Mouse (Mus musculus) right cerebral cortex, postnatal 36 days (tissue): Measurements from ENCODE around the gene Rcc2.

ENCODE experiments used
- DNase-seq, 2 experiments: peaks; one replicate each; pipeline ENCODE4 v3.0.0; 2022; ENCODE audit warnings: low spot score in 2 of 2, mixed read lengths in 1 of 2

Rcc2 gene

DNA sequence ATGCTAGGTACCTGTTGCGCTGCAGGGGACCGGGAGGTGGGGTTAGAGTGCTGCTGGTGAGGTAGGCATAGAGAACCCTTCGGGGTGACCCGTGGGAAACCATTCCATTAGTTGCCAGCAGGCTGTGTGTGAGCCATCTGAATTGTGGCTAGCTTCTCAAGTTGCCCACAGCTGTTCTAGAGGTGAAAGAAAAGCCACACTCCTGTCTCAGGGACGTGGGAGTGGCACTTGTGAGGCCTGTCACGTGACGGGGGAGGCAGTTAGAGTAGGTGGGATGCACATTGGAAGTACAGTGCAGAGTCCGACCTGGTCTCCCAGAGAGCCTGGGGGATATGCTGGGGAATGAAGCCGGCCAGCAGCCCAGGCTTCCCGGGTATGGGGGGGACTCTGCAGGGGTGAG is 9.3 kb downstream of the Rcc2 start:
- no peak for DNase-seq

DNA sequence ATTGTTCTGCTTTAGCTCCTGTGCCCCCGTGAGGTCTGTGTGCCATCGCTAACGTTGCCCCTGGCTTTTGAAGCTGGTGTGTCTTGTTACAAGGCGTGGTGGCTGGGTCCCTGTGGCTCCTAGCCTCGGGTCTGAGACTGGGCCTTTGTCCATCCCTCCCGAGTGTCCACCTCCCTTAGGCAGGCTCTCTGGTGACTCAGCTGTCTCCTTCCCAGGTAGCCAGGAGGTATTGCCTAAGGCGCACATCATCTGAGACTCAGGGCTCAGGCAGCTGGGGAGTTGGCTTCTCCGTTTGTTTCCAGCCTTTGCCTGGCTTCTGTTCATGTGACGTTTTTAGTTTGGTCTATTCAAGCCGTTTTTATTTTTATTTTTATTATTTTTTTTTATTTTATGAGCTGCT is 10.4 kb downstream of the Rcc2 start:
- DNase-seq, result no peak

DNA sequence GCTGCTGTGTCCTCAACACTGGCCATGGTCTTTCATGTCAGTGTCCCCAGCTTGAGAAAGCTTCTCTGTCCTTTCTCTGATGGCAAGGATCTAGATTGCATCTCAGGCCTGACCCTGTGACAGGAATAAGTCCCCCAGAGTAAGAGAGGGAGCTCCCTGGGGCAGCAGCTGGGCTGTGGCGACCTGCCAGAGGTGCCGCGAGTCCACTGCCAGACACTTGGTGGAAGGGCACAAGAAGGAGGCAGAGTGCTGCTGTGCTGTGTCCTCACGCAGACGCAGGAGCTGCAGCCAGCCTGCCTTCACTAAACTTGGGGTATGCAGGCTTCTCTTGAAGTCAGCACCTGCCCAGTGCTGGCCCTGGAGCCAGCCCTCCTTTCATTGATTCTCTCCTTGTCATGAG is 11.0 kb downstream of the Rcc2 start:
- DNase-seq, result no peak

DNA sequence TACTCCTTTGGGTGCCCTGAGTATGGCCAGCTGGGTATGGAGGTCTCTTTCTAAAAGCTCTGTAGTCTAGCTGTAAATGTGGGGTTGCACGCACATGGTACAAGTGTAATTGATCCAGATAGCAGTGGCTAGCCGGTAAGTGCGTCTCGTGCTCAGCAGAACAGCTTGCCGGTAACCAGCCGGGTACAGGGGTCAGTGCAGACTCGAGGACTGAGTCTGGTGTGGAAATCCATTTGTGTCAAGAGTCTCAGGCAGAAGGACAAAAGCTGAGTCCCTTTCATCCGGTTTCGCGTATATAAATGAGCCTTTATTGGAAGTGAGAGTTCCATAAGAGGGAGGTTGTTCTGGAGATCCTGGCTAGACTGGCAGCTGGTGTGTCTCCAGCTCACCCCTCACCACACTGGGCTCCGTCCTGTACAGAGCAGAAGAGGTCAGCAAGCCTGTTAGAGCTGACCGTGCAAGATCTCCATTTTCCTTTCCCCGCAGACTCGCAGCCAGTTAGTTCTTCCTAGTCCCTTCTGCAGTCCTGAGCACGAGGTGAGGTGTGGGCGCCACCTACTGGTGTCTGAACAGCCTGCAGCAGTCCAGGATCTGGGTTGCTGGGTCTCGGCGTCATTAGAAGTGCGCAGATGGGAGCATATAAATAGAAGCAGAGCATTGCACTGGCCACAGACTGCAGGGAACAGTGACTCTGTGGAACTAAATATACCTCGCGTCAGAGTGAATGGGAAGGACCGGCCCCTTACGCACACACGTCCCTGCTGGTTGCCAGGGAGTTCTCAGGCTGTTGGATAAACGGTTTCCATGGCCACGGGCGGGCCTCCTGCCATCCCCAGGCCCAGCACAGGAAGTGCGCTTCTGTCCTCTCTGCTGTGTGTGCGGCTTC is 13.4 kb downstream of the Rcc2 start:
- DNase-seq, result peak; percentile 97 to 98

DNA sequence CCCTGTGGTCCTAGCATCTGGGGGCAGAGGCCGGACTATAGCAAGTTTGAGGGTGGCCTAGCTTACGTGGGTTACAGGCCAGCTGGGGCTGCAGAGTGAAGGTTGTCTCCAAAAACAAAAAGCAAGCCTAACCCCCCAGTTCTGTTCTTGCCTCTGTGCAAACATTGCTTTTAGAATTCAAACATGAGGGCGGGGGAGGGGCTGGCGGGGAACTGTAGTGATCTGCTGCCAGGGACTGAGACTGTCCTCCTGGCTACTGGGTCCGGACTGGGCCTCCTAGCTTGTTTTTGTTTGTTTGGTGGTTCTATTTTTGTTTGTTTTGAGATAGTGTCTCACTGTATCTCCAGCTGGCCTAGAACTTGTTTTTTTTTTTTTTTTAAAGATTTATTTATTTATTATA is 14.2 kb downstream of the Rcc2 start:
- DNase-seq, result no peak

DNA sequence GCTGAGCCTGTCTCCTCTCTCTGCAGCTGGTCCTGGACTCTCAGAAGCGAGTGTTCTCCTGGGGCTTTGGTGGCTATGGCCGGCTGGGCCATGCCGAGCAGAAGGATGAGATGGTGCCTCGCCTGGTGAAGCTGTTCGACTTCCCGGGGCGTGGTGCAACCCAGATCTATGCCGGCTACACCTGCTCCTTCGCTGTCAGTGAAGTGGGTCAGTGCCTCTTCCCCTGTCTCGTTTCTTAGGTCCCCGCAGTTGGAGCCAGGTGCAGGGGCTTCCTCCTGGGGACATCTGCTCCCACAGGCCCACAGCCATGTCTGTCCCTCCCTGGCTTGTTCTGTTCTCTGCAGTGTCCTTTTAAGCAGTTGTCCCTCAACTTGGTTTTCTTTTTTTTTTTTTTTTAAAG is 16.7 kb downstream of the Rcc2 start:
- DNase-seq, result no peak

DNA sequence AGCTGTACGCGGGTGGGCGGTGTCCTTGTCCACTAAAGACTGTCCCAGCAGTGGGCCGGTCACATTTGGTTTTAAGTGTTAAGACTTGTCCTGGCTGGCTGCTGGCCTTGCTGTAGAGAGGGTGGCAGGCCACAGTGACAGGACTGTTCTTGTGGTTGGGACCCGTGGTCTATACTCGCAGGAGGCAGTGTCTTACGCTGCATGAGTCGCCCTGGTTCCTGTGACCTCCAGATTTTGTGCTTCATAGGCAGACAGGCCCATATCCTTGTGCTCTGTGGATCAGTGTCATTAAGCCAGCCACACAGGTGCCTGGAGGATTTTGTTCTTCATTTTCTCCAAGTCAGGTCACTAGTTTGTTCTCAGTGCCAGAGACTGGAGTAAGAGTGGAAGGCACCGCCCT is 18.1 kb downstream of the Rcc2 start:
- no peak for DNase-seq

DNA sequence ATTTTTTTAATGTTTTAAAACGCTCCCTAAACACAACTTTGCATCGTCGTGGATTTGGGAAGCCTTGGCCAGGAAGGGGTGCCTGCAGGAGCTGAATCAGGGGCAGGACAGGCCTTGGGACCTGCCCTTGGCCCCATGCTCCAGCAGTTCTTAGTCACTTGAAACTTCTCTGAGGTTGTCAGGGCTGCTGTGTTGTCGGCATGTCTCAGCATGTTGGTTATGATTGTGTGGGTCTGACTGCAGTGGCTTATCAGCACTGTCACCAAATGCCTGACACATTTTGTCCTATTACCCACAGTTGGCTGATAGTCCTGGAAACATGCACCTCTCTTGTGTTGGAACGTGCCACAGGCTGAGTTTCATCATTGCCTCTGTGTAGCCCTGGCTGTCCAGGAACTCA is 19.8 kb downstream of the Rcc2 start:
- no peak for DNase-seq

DNA sequence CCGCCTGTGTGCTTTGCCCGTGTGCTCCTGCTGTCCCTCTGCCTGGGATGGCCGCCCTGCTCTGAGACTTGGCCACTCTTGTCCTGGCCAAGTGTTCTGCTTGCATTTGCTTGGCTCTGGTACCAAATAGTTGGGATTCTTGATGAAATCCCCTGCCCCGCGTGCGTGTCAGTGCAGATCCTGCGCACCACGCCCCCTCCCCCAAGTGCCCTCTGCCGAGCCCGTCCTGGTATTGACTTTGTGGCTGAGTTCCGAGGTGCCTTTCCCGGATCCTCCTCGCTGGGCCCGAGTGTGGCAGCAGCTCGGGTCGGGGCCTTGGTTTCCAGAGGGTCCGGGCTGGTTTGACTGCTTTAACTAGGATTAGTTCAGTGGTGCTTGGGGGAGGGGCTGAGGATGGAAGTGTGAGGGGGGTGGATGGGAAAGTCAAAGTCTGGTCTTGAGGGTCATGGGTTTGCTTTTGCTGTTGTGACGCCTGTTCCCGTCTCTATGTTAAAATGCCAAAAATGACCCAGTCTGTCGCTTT is 21.7 kb downstream of the Rcc2 start:
- no peak for DNase-seq

DNA sequence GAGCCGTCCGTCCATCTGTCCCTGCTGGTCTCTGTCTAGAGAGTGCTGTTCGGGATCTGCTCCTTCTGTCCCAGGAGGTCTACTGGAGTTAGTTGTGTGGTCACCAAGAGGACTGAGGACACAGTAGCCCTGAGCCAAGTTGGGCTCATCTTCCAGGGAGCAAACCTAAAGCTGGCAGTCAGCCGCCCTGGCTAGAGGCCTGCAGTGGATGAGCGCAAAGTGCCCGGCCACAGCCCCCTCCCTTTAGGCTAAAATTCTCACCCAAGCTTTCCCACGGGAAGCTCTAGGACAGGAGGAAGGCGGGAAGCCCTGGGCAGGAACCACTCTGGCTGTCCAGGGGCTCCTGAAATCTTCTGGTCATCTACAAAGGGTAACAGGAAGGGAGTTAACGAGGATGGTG is 22.4 kb downstream of the Rcc2 start:
- no peak for DNase-seq

DNA sequence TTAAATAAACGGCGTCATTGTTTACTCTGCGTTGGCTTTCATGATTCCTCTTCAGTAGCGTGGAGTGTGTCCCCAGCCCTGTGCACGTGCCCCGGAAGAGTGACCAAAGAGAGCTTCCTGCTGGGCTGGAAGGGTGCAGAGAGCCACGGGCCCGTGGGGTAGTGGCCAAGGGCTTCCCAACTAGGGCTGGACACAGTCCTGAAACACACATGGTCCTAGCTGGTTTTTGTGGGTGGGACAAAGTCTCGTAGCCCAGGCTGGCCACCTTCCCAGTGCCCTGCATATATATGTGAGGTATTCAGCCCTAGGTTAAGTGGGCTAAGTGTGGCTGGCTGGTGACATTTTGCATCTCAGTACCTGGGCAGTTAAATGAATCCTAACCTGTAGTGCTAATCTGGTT is 22.9 kb downstream of the Rcc2 start:
- no peak for DNase-seq

DNA sequence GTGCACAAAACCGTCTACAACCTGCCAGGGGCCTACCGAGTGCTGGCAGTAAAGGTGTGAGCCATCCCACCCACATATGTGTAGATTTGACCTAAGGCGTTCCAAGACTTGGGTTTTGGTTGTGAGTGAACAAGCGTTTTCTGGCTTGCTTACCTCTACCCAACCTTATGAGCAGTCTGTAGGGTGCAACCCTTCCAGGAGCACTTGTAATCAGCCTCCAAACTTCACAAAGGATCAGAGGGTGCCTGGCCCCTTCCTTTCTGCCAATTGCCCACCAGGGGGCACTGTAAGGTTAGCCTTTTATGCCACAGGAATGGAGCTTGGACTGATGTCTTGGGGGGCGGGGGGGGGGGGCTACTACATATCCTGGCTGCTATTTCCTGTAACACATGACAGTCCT is 23.5 kb downstream of the Rcc2 start:
- no peak for DNase-seq

DNA sequence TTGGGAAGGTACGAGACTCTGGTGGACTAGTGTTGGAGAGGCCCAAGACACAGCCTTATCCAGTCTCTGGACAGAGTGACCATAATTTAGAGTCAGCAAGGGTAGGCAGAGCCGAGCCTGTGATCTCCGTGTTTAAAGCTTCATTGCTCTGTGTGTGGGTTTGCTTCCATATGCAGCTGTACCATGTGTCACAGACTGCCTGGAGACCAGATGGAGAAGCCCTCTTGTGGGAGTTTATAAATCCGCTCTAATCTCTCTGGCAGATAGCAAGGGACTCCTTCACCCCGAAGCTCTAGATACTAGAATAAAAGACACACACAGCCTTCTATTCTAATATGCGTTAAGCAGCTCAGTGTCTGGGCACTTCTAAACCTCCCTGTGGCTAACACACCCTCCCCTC is 24.4 kb downstream of the Rcc2 start:
- peak in 1 of 2 experiments; percentile 29 for DNase-seq

DNA sequence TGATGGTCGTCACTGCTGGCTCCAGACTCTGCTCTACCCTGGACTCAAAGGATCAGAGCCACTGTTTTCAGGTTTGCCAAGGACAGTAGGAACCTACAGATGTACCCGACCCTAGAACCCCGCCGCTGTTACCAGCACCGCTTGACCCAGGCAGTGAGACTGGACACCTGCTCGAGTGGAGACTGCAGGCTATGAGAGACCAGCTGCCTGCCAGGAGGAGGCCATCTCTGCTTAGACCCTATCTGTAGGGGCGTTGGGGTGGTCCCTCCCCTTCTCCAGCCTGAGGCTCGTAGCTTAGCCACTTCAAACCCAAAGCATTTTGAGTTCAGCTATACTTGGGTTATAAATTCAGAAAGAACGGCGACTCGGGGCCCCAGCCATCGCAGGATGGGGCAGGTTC is 26.6 kb downstream of the Rcc2 start:
- no peak for DNase-seq

DNA sequence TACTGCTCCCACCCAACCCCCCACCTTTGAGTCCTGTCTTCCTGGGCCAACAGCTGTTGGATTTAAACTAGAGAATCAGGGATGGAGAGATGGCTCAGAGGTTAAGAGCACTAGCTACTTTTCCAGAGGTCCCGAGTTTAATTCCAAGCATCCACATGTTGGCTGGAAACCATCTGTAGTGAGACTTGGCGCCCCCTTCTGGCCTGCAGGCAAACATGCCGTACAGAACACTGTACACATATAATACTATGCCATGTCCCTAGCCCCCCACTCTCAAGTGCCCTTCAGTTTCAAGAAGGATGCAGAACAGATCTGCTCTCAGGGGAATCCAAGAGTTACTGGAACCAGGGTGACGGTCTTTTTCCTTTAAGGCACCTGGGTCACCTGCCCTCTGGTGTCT is 31.3 kb downstream of the Rcc2 start:
- DNase-seq, result no peak

DNA sequence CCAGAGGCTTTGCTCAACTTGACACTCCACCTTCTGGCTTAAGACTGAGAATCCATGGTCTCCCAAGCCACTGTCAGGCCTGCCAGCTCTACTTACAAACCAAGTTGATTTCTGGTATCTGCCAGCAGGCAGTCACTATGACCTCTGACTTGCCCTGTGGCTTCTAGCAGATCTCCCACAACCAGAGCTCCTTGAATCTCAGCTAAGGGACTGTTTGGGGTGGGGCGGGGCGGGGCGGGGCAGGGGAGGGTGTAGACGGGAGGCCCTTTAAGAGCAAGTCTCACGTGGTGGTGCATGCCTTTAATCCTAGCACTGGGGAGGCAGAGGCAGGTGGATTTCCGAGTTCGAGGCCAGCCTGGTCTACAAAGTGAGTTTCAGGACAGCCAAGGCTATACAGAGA is 32.5 kb downstream of the Rcc2 start:
- DNase-seq, result no peak

DNA sequence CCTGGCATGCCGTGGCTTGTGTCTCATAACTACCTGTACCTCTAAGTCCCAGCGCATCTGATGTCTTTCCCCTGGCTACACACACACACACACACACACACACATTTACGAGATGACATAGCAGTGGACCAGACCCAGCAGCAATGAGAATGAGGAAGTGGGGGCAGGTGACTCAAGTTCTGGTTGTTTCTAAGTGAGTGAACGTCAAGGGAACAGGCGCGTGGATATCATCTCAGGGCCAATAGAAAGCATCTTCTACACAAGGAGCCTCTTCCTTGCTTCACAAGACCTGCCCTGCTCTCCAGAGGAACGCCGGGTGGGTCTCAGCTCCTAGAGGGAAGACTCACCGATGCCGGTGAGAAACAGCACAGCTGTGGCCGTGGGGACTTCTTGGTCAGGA is 40.3 kb downstream of the Rcc2 start:
- DNase-seq, result no peak

DNA sequence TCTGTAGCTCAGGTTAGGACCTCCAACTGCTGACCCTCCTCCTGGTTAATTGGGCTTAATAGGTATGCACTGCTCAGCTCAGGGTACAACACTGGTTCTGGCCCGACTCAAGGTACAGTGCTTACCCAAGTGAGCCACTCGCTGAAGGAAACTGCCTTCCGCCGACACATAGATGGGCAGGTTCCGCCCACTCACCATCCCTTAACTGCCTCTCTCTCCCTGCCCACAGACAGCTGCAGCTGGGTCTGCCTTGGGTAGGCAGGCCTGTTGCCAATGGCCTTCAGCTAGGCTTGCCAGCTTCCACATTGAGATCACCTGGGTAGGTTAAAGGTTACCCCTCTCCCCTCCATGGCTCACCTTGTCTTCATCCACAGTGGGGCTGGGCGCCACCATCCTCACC is 41.1 kb downstream of the Rcc2 start:
- DNase-seq, result peak; percentile 16 to 34

DNA sequence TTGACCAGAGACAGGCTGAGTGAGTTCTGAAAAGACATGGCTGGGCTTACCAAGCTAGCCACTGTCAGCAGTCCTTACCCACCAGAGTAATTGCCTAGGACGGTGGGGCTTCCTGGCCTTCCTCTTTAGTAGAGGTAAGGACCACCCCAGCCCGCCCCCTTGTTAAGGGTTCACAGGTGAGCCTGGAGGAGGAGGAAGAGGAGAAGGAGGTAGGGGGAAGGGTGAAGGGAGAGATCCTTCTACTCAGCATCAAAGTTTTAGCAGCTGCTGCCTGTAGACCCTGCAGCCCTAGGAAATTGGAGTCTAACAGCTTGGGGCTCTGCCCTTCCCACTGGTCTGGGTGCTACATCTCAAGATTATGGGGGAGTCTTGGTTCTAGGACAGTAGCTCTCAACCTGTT is 42.2 kb downstream of the Rcc2 start, which contains the start of gene Padi6:
Gene Padi6, minus strand, starts transcription at position 101 of the 400 bp plus-strand sequence.
- no peak for DNase-seq

DNA sequence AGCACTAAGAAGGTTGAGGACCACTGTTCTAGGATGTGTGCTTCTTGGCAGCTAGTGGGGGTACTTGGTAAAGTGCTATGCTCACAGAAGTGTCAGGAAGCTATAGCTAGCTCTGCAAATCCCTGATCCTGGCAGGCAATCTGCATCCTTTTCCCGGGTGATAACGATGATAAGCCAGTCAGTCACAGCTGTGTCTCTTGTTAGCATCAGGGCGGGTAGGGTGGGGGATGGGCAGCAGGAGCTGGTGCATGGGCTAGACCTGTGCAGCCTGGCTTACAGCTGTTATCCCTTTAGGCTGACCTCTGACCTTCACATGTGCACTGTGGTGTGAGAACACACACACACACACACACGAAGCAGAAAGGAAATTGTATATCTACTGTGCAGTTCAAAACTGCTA is 42.7 kb downstream of the Rcc2 start:
- DNase-seq, result no peak

DNA sequence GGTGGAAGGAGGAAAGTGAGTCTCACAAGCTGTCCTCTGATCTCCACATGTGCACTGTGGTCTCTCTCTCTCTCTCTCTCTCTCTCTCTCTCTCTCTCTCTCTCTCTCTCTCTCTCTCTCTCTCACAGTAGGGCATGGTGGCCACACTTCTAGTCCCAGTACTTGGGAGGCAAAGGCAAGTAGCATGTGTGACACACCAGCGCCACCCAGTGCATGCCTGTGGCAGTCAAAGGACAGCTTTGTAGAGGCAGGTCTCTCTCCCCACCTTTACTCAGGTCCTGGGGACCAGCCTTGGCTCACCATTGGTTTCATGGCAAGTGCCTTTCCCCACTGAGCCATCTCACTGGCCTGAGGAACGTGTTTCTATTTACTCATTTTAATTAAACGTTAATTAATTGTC is 44.3 kb downstream of the Rcc2 start:
- peak; percentile 51 to 54 for DNase-seq

DNA sequence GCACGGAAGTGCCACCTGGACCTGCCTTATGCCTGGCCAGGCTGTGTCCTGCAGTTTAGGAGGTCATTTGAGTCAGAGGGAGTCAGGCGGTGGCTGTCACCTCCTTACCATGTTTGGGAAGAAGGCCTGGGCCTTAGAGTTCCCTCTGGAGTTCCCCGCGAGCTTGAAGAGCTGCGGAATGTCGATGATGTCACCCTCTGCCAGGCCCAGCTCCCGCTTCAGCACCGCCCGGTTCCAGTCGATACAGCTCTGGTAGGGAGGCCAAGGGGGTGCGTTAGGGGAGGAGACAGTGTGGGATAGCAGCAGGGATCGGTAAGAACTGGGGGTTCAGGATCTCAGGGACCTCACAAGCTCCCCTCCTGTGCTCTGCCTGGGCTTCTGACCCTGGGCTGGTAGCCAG is 47.6 kb downstream of the Rcc2 start:
- DNase-seq, result no peak

DNA sequence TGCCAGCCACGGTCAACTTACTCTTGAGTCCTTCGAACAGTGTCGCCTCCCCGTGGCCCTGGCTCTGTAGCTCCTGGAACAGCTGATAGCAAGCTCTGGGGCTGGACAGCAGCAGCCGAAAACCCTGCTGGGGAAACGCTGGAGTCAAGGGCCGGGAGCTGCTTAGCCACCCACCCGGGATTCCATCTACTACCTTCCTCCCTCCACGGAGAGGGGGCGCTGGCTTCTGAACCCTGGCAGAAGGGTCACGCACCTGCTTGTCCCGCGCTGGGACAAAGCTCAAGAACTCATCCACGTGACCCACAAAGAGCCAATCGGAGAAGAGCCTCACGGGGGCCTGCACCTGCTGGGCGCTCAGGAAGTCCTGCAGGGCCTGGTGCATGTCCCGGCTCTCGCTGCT is 50.0 kb downstream of the Rcc2 start:
- DNase-seq, result no peak

DNA sequence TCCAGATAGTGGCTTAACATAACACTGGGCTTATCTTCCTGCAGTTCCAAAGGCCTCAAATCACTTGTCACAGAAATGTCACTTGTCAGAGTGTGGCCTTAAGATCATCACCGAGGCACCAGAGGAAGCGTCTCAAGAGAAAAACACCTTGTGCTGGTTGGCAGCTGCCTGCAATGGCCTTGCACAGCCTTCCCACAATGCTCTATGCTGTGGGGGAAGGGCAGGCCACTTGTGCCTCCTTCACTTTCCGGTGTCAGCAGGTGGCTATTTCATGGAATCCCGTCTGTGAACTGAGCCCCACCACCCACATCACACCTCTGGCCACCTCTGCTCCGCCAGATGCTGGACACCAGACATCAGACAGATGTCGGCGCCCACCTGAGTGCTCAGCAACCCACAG is 53.0 kb downstream of the Rcc2 start:
- DNase-seq, result no peak
